Mouse (Mus musculus) mesoderm, embryonic 11.5 days (tissue): ENCODE data around the gene Fsd2.

Experiments
- DNase-seq: peaks from one replicate; pipeline ENCODE4 v3.0.0-alpha.2; 2012; ENCODE audit warnings: low read depth, low spot score

Fsd2 gene

GRCm38 (mm10) chr7:81566892-81567291, at the start of gene Fsd2:
Gene Fsd2, minus strand, starts transcription at chr7:81566944.
- no peak for DNase-seq

GRCm38 (mm10) chr7:81615031-81615430, 48.3 kb upstream of the Fsd2 start:
- DNase-seq = no peak

GRCm38 (mm10) chr7:81612856-81613635, 46.3 kb upstream of the Fsd2 start:
- no peak for DNase-seq

GRCm38 (mm10) chr7:81610125-81610524, 43.4 kb upstream of the Fsd2 start:
- DNase-seq = peak; percentile 26

GRCm38 (mm10) chr7:81606452-81606851, 39.7 kb upstream of the Fsd2 start:
- no peak for DNase-seq

- DNase-seq = no peak
Observed at GRCm38 (mm10) chr7:81605489-81605888, 38.7 kb upstream of the Fsd2 start.

GRCm38 (mm10) chr7:81604991-81605390, 38.2 kb upstream of the Fsd2 start:
- no peak for DNase-seq

- DNase-seq = no peak
Observed at GRCm38 (mm10) chr7:81599379-81600280, 32.9 kb upstream of the Fsd2 start.

GRCm38 (mm10) chr7:81597660-81598059, 30.9 kb upstream of the Fsd2 start:
- DNase-seq = no peak

- DNase-seq = no peak
Observed at GRCm38 (mm10) chr7:81596086-81596485, 29.3 kb upstream of the Fsd2 start.

GRCm38 (mm10) chr7:81595056-81595455, 28.3 kb upstream of the Fsd2 start:
- no peak for DNase-seq

- no peak for DNase-seq
Observed at GRCm38 (mm10) chr7:81593387-81593786, 26.6 kb upstream of the Fsd2 start.

GRCm38 (mm10) chr7:81592686-81593085, 25.9 kb upstream of the Fsd2 start:
- no peak for DNase-seq

- no peak for DNase-seq
Observed at GRCm38 (mm10) chr7:81587238-81587637, 20.5 kb upstream of the Fsd2 start.

- DNase-seq = no peak
Observed at GRCm38 (mm10) chr7:81585326-81585725, 18.6 kb upstream of the Fsd2 start.

- DNase-seq = no peak
Observed at GRCm38 (mm10) chr7:81583512-81583911, 16.8 kb upstream of the Fsd2 start.

GRCm38 (mm10) chr7:81579312-81579711, 12.6 kb upstream of the Fsd2 start:
- no peak for DNase-seq

GRCm38 (mm10) chr7:81578413-81578812, 11.7 kb upstream of the Fsd2 start:
- no peak for DNase-seq

- no peak for DNase-seq
Observed at GRCm38 (mm10) chr7:81577872-81578271, 11.1 kb upstream of the Fsd2 start.

GRCm38 (mm10) chr7:81575606-81576005, 8.9 kb upstream of the Fsd2 start:
- DNase-seq = no peak

- DNase-seq = no peak
Observed at GRCm38 (mm10) chr7:81573821-81574220, 7.1 kb upstream of the Fsd2 start.

- no peak for DNase-seq
Observed at GRCm38 (mm10) chr7:81573397-81573796, 6.7 kb upstream of the Fsd2 start.
